Mouse (Mus musculus): ENCODE results near the gene Irf2bp1. TPM values are rescaled to one million over a fixed set of nuclear protein-coding genes. Genes with fewer than 3 reads are reported as not detected.

Irf2bp1 gene
- polyA plus RNA-seq, 1 experiment from 2014 or later: 31.5 TPM

DNA sequence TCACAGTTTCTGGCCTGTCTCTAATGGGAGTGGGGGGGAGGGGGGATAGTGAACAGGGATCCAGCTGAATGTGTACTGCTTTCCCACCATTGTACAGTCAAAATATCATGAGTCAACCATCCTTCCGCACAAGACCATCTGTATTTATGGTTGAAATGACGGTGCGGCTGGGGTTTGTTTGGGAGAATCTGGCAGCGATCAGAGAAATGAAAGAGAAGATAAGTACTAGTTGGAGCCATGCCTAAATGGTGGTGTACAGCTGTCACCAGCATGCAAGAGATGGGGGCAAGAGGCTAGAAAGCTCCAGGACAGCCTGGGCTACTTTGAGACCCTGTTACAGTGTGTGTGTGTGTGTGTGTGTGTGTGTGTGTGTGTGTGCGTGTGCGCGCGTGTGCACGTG, 25.5 kb upstream of the Irf2bp1 start:
- in situ Hi-C loops (cut with MboI; ENCODE audit: low pct_unique_long_range_greater_than_20kb): no loop called here
- TF ChIP-seq CTCF (IDR thresholded peaks at IDR 0.05): no peak
- ATAC-seq (no peak), DNase-seq (ENCODE audit: low read depth, low spot score) (no peak)
- ChIA-PET POLR2A (no interaction called here), CTCF (no interaction called here)
- H3K27me3 ChIP-seq: peaks cover 3% of the 10 kb centered on the region

GRCm38 (mm10) chr7:18986503-18986902, 17.3 kb upstream of the Irf2bp1 start:
- ChIA-PET CTCF (no interaction called here), POLR2A (interaction anchor here (1.3 kb wide), 1 partner anchor 25 kb away, joined by 6 read pairs; no protein-coding TSS in a partner anchor)
- TF ChIP-seq CTCF (IDR thresholded peaks at IDR 0.05): no peak
- ATAC-seq (no peak), DNase-seq (ENCODE audit: low read depth, low spot score) (no peak)
- in situ Hi-C loops (cut with MboI; ENCODE audit: low pct_unique_long_range_greater_than_20kb): no loop called here
- no peaks in the 10 kb centered on the region for H3K27me3 ChIP-seq

DNA sequence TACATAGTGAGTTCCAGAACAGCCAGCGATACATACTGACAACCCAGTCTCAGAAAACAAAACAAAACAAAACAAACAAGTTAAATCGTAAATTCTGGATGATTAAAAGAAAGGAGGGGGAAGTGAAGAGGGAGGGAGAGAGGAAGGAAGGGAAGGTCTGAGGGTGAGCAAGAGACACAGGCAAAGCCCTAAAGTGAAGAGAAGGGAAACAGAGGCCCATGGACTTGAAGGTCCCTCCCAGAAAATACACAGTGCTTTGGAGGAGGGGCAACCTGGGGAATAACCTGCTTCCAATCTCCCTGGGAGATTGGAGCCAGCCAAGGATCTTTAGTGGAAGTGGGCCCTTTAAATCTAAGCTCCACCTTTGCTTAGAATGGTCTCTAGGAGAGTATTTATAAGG, 16.7 kb upstream of the Irf2bp1 start, which contains the start of gene Nanos2:
Nanos2 (plus strand) TSS at position 301 of the 400 bp plus-strand sequence.
- ChIA-PET CTCF (no interaction called here), POLR2A (no interaction called here)
- no peak for TF ChIP-seq CTCF (IDR thresholded peaks at IDR 0.05)
- DNase-seq (ENCODE audit: low read depth, low spot score): no peak
- in situ Hi-C loops (cut with MboI; ENCODE audit: low pct_unique_long_range_greater_than_20kb): no loop called here
- no peaks in the 10 kb centered on the region for H3K27me3 ChIP-seq
- ATAC-seq: no peak

GRCm38 (mm10) chr7:18987747-18988146, 16.1 kb upstream of the Irf2bp1 start:
- TF ChIP-seq CTCF (IDR thresholded peaks at IDR 0.05): no peak
- POLR2A ChIA-PET: no interaction called here
- DNase-seq (ENCODE audit: low read depth, low spot score): no peak
- CTCF ChIA-PET: no interaction called here
- in situ Hi-C loops (cut with MboI; ENCODE audit: low pct_unique_long_range_greater_than_20kb): no loop called here
- ATAC-seq: no peak
- H3K27me3 ChIP-seq: no peaks in the 10 kb centered on the region

DNA sequence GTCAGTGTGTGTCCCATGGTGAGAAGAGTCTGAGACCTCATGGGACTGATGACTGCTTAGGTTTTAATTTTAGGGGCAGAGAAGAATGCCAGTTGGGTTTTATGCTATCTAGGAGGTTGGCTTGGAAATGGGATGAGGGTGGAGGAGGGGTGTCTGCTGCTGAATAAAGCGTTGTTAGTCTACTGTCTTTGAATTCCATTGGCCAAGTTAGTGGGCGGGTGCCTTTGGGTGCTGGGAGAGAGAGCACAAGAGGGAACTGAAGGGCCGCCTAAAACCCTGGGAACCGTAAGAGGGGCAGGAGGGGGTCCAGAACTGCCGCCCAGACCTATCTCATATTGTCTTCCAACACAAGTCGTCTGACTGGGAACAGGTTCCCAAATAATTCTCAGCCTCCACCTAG, 15.1 kb upstream of the Irf2bp1 start:
- ATAC-seq: no peak
- TF ChIP-seq CTCF (IDR thresholded peaks at IDR 0.05): no peak
- ChIA-PET CTCF (no interaction called here), POLR2A (no interaction called here)
- no peak for DNase-seq (ENCODE audit: low read depth, low spot score)
- in situ Hi-C loops (cut with MboI; ENCODE audit: low pct_unique_long_range_greater_than_20kb): no loop called here
- no peaks in the 10 kb centered on the region for H3K27me3 ChIP-seq

DNA sequence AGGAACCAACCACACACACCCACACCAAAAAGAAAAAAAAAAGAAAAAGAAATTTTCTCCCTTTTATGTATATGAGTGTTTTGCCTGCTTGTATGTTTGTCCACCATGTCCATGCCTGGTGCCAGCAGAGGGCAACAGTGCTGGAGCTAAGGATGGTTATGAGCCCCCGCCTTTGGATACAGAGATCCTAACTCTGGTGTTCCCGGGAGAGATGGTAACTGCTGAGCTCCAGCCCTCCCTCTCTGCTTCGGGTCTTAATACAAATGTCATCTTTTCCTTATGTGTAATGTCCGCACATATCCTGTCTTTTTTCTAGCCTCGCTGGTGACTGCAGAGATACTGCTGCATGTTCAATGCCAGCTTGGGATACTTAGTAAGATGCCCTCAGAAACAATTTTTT, 13.8 kb upstream of the Irf2bp1 start:
- DNase-seq (ENCODE audit: low read depth, low spot score) (no peak), ATAC-seq (no peak)
- no peaks in the 10 kb centered on the region for H3K27me3 ChIP-seq
- in situ Hi-C loops (cut with MboI; ENCODE audit: low pct_unique_long_range_greater_than_20kb): no loop called here
- TF ChIP-seq CTCF (IDR thresholded peaks at IDR 0.05): no peak
- ChIA-PET CTCF (interaction anchor here (0.8 to 1.0 kb wide), 3 partner anchors 9 to 98 kb away, joined by 3 to 5 read pairs (median 3); no protein-coding TSS in a partner anchor), POLR2A (interaction anchor here (1.1 to 1.2 kb wide), 2 partner anchors 21 to 23 kb away, joined by 3 to 4 read pairs; no protein-coding TSS in a partner anchor)

DNA sequence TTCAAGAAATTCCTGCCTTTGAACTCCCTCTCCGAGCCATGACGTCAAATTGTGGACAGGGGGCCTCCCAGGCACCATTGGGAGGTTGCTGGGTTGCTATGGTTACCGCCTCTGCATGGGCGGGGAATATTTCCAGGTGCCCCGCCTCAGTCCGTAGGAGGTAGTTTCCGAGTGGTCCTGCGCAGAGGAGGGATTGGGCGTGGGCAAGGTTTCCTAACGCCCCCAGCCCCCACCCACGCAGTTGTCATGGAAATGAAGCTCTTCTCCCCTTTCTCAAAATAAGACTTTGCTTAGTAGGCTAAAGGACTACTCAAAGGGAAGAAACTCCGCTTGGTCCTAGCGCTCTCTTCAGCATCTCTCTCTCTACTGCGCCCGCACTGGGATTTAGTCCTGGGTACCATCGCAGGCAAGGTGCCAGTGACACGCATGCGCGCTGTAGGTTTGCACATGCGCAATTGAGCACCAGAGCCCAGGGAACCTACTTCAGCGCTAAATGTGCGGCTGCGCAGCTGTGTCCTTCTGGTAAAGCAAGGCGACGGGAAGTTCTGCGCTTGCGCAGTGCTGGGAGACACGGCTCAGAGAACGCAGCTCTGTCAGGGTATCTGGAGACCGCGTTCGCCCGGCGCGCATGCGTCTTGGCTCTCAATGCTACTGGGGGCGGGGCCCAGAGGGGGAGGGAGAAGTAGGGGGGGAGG, 13.1 kb upstream of the Irf2bp1 start, which contains the start of gene Mypop:
Mypop (plus strand) TSS at position 645 of the 695 bp plus-strand sequence.
- CTCF ChIA-PET: interaction anchor here (0.8 to 1.0 kb wide), 3 partner anchors 8 to 98 kb away, joined by 3 to 5 read pairs (median 3); no protein-coding TSS in a partner anchor
- TF ChIP-seq CTCF (IDR thresholded peaks at IDR 0.05): no peak
- in situ Hi-C loops (cut with MboI; ENCODE audit: low pct_unique_long_range_greater_than_20kb): no loop called here
- DNase-seq (ENCODE audit: low read depth, low spot score): peak; percentile 100
- ATAC-seq: peak; percentile 73
- POLR2A ChIA-PET: interaction anchor here (1.0 to 1.1 kb wide), 2 partner anchors 12 to 23 kb away, joined by 3 to 5 read pairs; no protein-coding TSS in a partner anchor
- no peaks in the 10 kb centered on the region for H3K27me3 ChIP-seq

- no peaks in the 10 kb centered on the region for H3K27me3 ChIP-seq
- POLR2A ChIA-PET: no interaction called here
- CTCF ChIA-PET: no interaction called here
- no peak for DNase-seq (ENCODE audit: low read depth, low spot score)
- no peak for ATAC-seq
- in situ Hi-C loops (cut with MboI; ENCODE audit: low pct_unique_long_range_greater_than_20kb): no loop called here
- no peak for TF ChIP-seq CTCF (IDR thresholded peaks at IDR 0.05)
Measured at GRCm38 (mm10) chr7:18991660-18992293, 12.1 kb upstream of the Irf2bp1 start.

GRCm38 (mm10) chr7:18992294-18992675, 11.6 kb upstream of the Irf2bp1 start:
- DNase-seq (ENCODE audit: low read depth, low spot score) (no peak), ATAC-seq (no peak)
- TF ChIP-seq CTCF (IDR thresholded peaks at IDR 0.05): no peak
- in situ Hi-C loops (cut with MboI; ENCODE audit: low pct_unique_long_range_greater_than_20kb): no loop called here
- H3K27me3 ChIP-seq: no peaks in the 10 kb centered on the region
- ChIA-PET CTCF (no interaction called here), POLR2A (no interaction called here)

GRCm38 (mm10) chr7:18993036-18993435, 10.8 kb upstream of the Irf2bp1 start:
- no peak for TF ChIP-seq CTCF (IDR thresholded peaks at IDR 0.05)
- POLR2A ChIA-PET: no interaction called here
- DNase-seq (ENCODE audit: low read depth, low spot score) (no peak), ATAC-seq (no peak)
- CTCF ChIA-PET: no interaction called here
- in situ Hi-C loops (cut with MboI; ENCODE audit: low pct_unique_long_range_greater_than_20kb): no loop called here
- H3K27me3 ChIP-seq: no peaks in the 10 kb centered on the region

DNA sequence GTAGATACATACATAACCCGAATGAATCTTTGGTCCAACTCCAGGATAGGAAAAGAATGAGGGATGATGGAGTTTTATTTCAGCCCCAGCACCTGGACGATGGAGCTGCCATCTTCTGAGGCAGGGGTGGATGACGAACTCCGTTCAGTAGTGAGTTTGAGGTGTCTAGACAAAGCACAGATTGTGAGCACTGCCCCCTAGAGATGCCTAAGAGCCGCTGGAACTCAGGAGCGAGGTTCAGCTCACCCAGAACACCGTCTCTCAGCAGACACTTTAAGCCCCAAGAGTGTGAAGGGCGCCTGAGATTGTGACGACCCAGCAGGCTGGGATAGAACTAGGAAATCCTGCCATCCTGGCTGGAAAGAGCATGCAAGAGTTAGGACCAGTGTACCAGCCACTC, 5.0 kb upstream of the Irf2bp1 start:
- H3K27me3 ChIP-seq: no peaks in the 10 kb centered on the region
- DNase-seq (ENCODE audit: low read depth, low spot score): no peak

More for the DNA sequence above, 5.0 kb upstream of the Irf2bp1 start:
- no peak for TF ChIP-seq CTCF (IDR thresholded peaks at IDR 0.05)
- POLR2A ChIA-PET: no interaction called here
- in situ Hi-C loops (cut with MboI; ENCODE audit: low pct_unique_long_range_greater_than_20kb): no loop called here
- CTCF ChIA-PET: interaction anchor here (1.0 kb wide), 1 partner anchor 9 kb away, joined by 3 read pairs; no protein-coding TSS in a partner anchor
- ATAC-seq: no peak
